Mouse (Mus musculus) E14TG2a.4 (cell line): Measurements from ENCODE around the gene Bmp5.

Experiments used
- CTCF ChIP-seq: conservative IDR thresholded peaks from 2 replicates; pipeline ENCODE4 v1.5.1; 2014; ENCODE audit warnings: low read length
- NANOG ChIP-seq: IDR thresholded peaks from 2 replicates; pipeline ENCODE4 v1.6.1; 2014; ENCODE audit warnings: borderline replicate concordance, low read length, mixed read lengths
- POU5F1 ChIP-seq: IDR thresholded peaks from 2 replicates; pipeline ENCODE4 v1.6.1; 2014; ENCODE audit warnings: low read length, borderline replicate concordance

GRCm38 (mm10) chr9:75781600-75781999 is 6.4 kb downstream of the Bmp5 start:
- TF ChIP-seq CTCF, result no peak
- no peak for TF ChIP-seq NANOG
- no peak for TF ChIP-seq POU5F1
